Mouse (Mus musculus): ENCODE measurements around the gene B4galt2. TPM values are rescaled to one million over a fixed set of nuclear protein-coding genes. Genes with fewer than 3 reads are reported as not detected.
A peak's percentile ranks its signal among the peaks of the same experiment; 100 is the strongest.

B4galt2 gene
- polyA plus RNA-seq, 1 experiment from 2014 or later: 5.2 TPM

- peaks cover 27% of the 10 kb centered on the region for H3K27me3 ChIP-seq (replicated peaks)
- peak overlapping the region; percentile 35 for H3K4me3 ChIP-seq
- peak overlapping the region; percentile 98 for H3K27ac ChIP-seq
- H3K36me3 ChIP-seq: no peaks in the 10 kb centered on the region
- peaks cover 64% of the 10 kb centered on the region for H3K4me1 ChIP-seq
- H3K9me3 ChIP-seq (replicated peaks): no peaks in the 10 kb centered on the region
- peak overlapping the region; percentile 88 for H3K4me2 ChIP-seq
- H3K9ac ChIP-seq: peak overlapping the region; percentile 97
- WGBS (ENCODE audit: insufficient replicate concordance): 68% methylated on average over 2 of the region's 2 CpGs
- ATAC-seq: no peak
These were observed 51.8 kb downstream of the B4galt2 start for GRCm38 (mm10) chr4:117831499-117831898.

GRCm38 (mm10) chr4:117830801-117831200 is 52.5 kb downstream of the B4galt2 start:
- H3K4me1 ChIP-seq: peaks cover 64% of the 10 kb centered on the region
- peak overlapping the region; percentile 88 for H3K4me2 ChIP-seq
- WGBS (ENCODE audit: insufficient replicate concordance): 74% methylated on average over 9 of the region's 9 CpGs
- H3K27ac ChIP-seq: peak overlapping the region; percentile 98
- no peaks in the 10 kb centered on the region for H3K36me3 ChIP-seq
- H3K4me3 ChIP-seq: peak overlapping the region; percentile 52; the same call in 1 of the 2 replicates
- H3K9ac ChIP-seq: peak overlapping the region; percentile 97
- H3K27me3 ChIP-seq (replicated peaks): peaks cover 34% of the 10 kb centered on the region
- no peaks in the 10 kb centered on the region for H3K9me3 ChIP-seq (replicated peaks)
- ATAC-seq: no peak

GRCm38 (mm10) chr4:117830124-117830551 is 53.1 kb downstream of the B4galt2 start:
- Histone ChIP-seq H3K27me3 (replicated peaks) (peaks cover 41% of the 10 kb centered on the region), H3K36me3 (no peaks in the 10 kb centered on the region), H3K9me3 (replicated peaks) (no peaks in the 10 kb centered on the region), H3K4me2 (peak overlapping the region; percentile 88), H3K4me1 (peaks cover 64% of the 10 kb centered on the region), H3K9ac (peak overlapping the region; percentile 97), H3K4me3 (peak overlapping the region; percentile 52), H3K27ac (peak overlapping the region; percentile 98)
- WGBS (ENCODE audit: insufficient replicate concordance): 2% methylated on average over 5 of the region's 5 CpGs
- peak; percentile 91 for ATAC-seq

DNA sequence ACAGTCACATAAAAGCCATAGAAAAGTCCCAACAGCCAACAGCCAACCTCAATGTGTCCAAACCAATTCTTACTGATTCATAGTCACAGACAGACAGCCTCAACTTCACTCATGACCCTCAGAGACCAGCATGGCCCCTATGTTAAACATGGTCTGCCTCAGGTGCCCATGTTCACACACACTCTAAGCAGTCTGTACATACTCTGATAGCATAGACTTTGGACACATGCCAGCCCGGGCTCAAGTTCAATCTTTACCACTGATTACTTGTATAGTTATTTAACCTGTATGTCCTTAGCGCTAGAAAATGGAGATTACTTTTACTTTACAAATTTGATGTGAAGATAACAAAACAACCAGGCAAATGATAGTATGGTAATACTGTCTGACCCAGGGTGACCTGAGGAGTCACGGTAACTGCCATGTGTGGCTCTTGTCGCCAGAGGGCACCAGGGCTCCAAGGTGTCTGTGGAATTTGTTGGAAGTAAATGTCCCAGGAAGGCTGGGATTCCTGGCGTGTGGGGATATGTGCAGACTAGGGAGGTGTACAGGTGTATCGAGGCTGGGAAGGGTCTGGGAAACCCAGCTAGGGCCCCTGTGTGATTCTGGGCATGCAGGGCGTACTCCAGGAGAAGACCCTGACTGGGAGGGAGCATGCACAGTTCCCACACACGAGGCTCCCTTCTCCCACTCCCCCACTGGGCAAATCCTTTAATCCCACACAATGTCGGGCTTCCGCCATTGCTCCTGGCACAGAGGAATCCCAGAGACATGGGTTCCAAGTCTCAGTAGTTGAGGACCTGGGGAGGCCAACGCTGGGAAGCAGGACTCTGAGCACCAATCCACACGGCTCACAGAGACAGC is 53.8 kb downstream of the B4galt2 start:
- peak overlapping the region; percentile 98 for H3K27ac ChIP-seq
- H3K9ac ChIP-seq: peak overlapping the region; percentile 80
- H3K27me3 ChIP-seq (replicated peaks): peaks cover 46% of the 10 kb centered on the region
- peak; percentile 10 for ATAC-seq
- 6% methylated on average over 12 of the region's 12 CpGs for WGBS (ENCODE audit: insufficient replicate concordance)
- peak overlapping the region; percentile 52 for H3K4me3 ChIP-seq
- H3K9me3 ChIP-seq (replicated peaks): no peaks in the 10 kb centered on the region
- H3K4me1 ChIP-seq: peaks cover 59% of the 10 kb centered on the region
- H3K4me2 ChIP-seq: peak overlapping the region; percentile 88
- no peaks in the 10 kb centered on the region for H3K36me3 ChIP-seq

DNA sequence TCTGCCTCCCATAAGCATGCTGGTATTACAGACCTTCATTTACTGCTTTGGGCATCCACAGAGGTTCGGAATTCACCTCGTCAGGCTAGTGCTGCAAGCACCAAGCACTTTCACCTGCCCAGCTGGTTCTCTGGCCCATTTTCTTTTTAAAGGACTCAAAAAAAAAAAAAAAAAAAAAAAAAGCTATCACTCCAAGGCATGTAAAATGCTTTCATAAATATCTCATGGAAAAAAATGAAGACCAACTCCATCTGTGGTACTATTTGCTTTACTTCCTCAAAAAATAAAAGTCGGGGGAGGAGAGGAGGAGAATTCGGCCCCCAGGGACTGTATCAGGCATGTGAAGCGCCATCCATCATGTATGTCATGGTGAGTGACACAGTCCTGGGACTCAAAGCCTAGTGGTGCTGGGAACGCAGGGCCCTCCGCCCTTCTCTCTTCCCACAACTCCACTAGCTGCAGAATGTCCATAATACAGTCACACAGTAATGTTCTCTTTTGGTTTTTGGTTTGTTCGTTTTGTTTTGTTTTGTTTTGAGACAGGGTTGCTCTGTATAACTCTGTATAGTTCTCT is 54.6 kb downstream of the B4galt2 start:
- Histone ChIP-seq H3K4me2 (no peak overlapping the region), H3K27ac (peak overlapping the region; percentile 98), H3K36me3 (no peaks in the 10 kb centered on the region), H3K27me3 (replicated peaks) (peaks cover 54% of the 10 kb centered on the region), H3K9ac (peak overlapping the region; percentile 80; the same call in 1 of the 2 replicates), H3K4me1 (peaks cover 51% of the 10 kb centered on the region), H3K4me3 (no peak overlapping the region), H3K9me3 (replicated peaks) (no peaks in the 10 kb centered on the region)
- WGBS (ENCODE audit: insufficient replicate concordance): 53% methylated on average over 8 of the region's 8 CpGs
- ATAC-seq: no peak

Other genes with a start within 250 kb of the B4galt2 start
- 30.4 and 31.1 TPM in 2 replicates for gene Dmap1, start 201.2 kb downstream of the B4galt2 start, polyA plus RNA-seq (2016; fragmentation: Nextera tagmentation; extraction: Ambion mirVana)
- gene Gm12845, start 159.1 kb downstream of the B4galt2 start, polyA plus RNA-seq (2016; fragmentation: Nextera tagmentation; extraction: Ambion mirVana): not detected in 2 replicates
- not detected in 2 replicates for gene Klf17, start 117.8 kb downstream of the B4galt2 start, polyA plus RNA-seq (2016; fragmentation: Nextera tagmentation; extraction: Ambion mirVana)
- 52.8 and 57.8 TPM in 2 replicates for gene Slc6a9, start 49.0 kb downstream of the B4galt2 start, polyA plus RNA-seq (2016; fragmentation: Nextera tagmentation; extraction: Ambion mirVana)
- gene Ccdc24, start 10.9 kb downstream of the B4galt2 start, polyA plus RNA-seq (2016; fragmentation: Nextera tagmentation; extraction: Ambion mirVana): 1.7 and 2.0 TPM in 2 replicates
- gene Atp6v0b, start 3.8 kb upstream of the B4galt2 start, polyA plus RNA-seq (2016; fragmentation: Nextera tagmentation; extraction: Ambion mirVana): 180 and 198 TPM in 2 replicates
- gene Dph2, start 8.5 kb upstream of the B4galt2 start, polyA plus RNA-seq (2016; fragmentation: Nextera tagmentation; extraction: Ambion mirVana): 15.5 and 15.8 TPM in 2 replicates
- gene Ipo13, start 31.5 kb upstream of the B4galt2 start, polyA plus RNA-seq (2016; fragmentation: Nextera tagmentation; extraction: Ambion mirVana): 35.6 and 36.2 TPM in 2 replicates
- gene Artn, start 46.3 kb upstream of the B4galt2 start, polyA plus RNA-seq (2016; fragmentation: Nextera tagmentation; extraction: Ambion mirVana): 2.8 and 3.2 TPM in 2 replicates